Mouse (Mus musculus): ENCODE measurements around the gene Lrrc45. TPM values are rescaled to one million over a fixed set of nuclear protein-coding genes. Genes with fewer than 3 reads are reported as not detected.
"Not testable (repeated sequence)": the region's sequence is repeated elsewhere in the genome, so short reads cannot be mapped to it uniquely, and the experiment has no call there.

Gene Lrrc45
- polyA plus RNA-seq (2016; fragmentation: Nextera tagmentation; extraction: Ambion mirVana): 55.8 and 57.7 TPM in 2 replicates

DNA sequence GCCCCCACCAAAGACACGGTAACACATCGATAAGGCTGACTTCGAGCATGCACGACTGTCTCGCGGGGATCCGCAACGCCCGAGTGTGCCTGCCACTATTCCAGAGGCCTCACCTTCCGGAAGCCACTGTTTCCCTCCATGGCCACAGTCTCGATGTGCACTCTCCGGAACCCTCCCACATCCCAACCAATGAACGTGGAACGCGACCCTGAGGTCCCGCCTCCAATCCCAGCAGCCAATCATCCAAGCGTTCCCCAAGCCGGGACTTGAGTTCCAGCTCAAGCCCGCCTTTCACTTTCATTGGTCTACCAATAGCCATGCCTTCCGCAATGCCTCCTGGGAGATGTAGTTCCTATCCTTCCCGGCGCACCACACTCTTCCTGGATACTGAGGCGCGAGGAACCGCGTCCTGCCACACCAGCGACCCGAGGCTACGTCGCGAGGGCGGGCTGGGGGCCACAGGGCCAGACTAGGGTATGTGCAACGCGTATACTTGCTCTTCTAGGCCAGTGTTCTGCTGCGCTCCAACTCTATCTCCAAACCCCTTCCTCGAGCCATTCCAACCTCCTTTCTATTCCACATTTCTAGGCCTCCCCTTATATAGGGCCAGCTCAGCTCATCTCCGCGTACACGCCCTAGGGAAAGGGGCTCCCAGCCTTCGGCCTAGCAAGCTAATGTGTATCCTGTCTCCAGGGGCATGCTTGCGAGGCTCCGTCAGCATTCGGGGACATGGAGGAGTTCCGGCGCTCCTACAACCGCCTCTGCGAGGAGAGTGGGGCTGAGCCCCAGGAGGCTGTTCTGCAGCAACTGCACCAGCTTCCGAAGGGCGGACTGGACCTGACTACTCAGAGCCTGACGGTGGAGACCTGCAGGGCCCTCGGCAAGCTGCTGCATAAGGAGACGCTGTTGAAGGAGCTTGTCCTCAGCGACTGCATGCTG, at the start of gene Lrrc45, which contains the start of gene Cenpx:
TSS of gene Lrrc45 (plus strand) at position 346 of the 939 bp plus-strand sequence.
TSS of gene Cenpx (minus strand) at position 159 of the 939 bp plus-strand sequence.
- Histone ChIP-seq H3K9me3 (no peaks in the 10 kb centered on the region), H3K36me3 (peaks cover 66% of the 10 kb centered on the region), H3K27me3 (ENCODE audit: insufficient read depth, poor library complexity, severe bottlenecking) (no peaks in the 10 kb centered on the region), H3K4me1 (replicated peaks) (peaks cover 47% of the 10 kb centered on the region), H3K4me3 (peak within 1 kb of the TSS; percentile 63), H3K27ac (peak within 1 kb of the TSS; percentile 81)
- peak; percentile 98 for DNase-seq (ENCODE audit: low spot score)
- 4% methylated on average over 53 of the region's 53 CpGs for WGBS

DNA sequence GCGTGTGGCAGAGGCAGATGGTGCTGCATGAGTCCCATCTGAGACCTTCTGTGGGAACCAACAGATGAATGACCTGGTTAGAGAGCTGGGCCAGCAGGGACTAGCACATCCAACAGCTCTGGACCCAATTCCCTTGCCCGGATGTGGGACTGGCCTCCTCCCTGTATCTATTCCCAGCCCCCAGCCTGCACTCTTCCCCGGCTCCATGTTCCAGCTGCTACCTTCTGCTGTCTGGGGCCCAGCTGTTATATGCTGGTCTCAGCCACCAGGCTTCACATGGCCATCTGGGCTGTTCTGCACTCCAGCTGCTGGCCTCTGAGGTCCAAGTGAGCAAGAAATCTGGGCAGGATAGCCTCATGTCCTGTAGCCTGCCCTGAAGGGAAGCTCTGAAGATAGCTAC, 48.3 kb upstream of the Lrrc45 start:
- Histone ChIP-seq H3K36me3 (no peaks in the 10 kb centered on the region), H3K4me1 (replicated peaks) (peaks cover 28% of the 10 kb centered on the region), H3K9me3 (no peaks in the 10 kb centered on the region), H3K27ac (no peak overlapping the region), H3K4me3 (no peak overlapping the region), H3K27me3 (ENCODE audit: insufficient read depth, poor library complexity, severe bottlenecking) (peaks cover 55% of the 10 kb centered on the region)
- peak; percentile 27 for DNase-seq (ENCODE audit: low spot score)
- WGBS: 75% methylated on average over 3 of the region's 3 CpGs

GRCm38 (mm10) chr11:120666617-120667016, 47.1 kb upstream of the Lrrc45 start:
- H3K9me3 ChIP-seq: no peaks in the 10 kb centered on the region
- H3K36me3 ChIP-seq: no peaks in the 10 kb centered on the region
- no peak overlapping the region for H3K27ac ChIP-seq
- peak overlapping the region; percentile 16 for H3K4me3 ChIP-seq
- DNase-seq (ENCODE audit: low spot score): peak; percentile 28
- H3K4me1 ChIP-seq (replicated peaks): peaks cover 16% of the 10 kb centered on the region
- WGBS: 8% methylated on average over 3 of the region's 3 CpGs
- peaks cover 43% of the 10 kb centered on the region for H3K27me3 ChIP-seq (ENCODE audit: insufficient read depth, poor library complexity, severe bottlenecking)

DNA sequence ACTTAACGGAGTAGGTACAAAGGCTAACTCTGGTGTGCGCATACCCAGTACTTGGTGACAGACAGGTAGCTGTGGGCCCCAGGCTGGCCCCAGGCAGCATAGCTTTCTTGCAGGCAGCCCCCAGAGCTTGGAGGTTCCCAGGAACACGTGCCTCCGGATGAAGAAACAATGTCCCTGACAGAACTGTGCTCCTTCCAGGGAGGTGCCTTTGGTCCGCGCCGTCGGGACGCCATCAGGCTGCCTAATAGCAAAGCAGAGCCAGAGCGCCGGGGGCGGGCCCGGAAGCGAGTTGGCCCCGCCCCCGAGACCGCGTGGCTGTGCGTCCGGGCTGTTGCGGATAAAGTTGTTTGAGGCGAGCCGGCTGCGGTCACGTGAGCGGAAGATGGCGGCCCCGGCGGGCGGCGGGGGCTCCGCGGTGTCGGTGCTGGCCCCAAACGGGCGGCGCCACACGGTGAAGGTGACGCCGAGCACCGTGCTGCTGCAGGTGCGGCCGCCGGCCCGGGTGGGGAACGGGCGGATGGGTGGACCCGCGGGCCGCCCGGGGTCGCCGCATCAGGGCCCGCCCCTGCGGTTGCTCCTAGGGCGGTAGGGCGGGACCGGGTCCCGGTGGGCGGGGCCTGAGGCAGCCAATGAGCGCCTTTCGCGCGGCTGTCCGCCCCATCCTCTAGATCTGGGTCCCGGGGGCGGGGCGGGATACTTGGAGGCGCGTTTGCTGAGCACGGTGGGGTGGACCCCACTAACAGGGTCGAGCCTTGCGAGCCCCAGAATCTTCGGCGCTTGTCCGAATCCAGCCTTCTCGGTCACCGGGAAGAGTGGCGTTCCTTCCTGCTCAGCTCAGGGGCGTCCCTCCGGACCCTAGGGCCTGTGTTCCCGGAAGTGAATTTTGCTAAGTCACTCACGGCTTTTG, 40.8 kb upstream of the Lrrc45 start, which contains the start of gene Aspscr1:
TSS of gene Aspscr1 (plus strand) at position 287 of the 907 bp plus-strand sequence.
- 1% methylated on average over 83 of the region's 83 CpGs for WGBS
- H3K36me3 ChIP-seq: peaks cover 31% of the 10 kb centered on the region
- H3K27me3 ChIP-seq (ENCODE audit: insufficient read depth, poor library complexity, severe bottlenecking): no peaks in the 10 kb centered on the region
- peak within 1 kb of the TSS; percentile 99 for H3K27ac ChIP-seq
- peaks cover 25% of the 10 kb centered on the region for H3K4me1 ChIP-seq (replicated peaks)
- H3K9me3 ChIP-seq: no peaks in the 10 kb centered on the region
- DNase-seq (ENCODE audit: low spot score): peak; percentile 94
- peak within 1 kb of the TSS; percentile 79 for H3K4me3 ChIP-seq

- peaks cover 28% of the 10 kb centered on the region for H3K4me1 ChIP-seq (replicated peaks)
- 40% methylated on average over 12 of the region's 12 CpGs for WGBS
- no peak for DNase-seq (ENCODE audit: low spot score)
Measured at GRCm38 (mm10) chr11:120673594-120674122, 40.1 kb upstream of the Lrrc45 start.

DNA sequence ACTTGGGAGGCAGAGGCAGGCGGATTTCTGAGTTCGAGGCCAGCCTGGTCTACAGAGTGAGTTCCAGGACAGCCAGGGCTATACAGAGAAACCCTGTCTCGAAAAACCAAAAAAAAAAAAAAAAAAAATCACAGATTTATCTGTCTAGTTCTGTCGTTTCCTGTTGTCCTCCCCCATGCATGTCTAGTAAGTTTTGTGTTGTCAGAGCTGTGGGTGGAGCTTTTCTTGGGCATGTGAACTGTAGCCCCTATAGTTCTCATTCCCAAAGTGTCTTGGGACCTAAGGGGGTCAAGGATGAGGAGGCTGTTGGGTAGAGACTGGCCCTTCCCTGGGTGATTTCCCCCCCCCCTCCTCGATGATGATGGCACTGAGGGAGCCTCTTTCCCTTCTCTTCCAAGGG, 37.9 kb upstream of the Lrrc45 start:
- not testable (repeated sequence) for H3K4me3 ChIP-seq; H3K27ac ChIP-seq; DNase-seq (ENCODE audit: low spot score); H3K27me3 ChIP-seq (ENCODE audit: insufficient read depth, poor library complexity, severe bottlenecking); H3K9me3 ChIP-seq
- WGBS: 89% methylated on average over 5 of the region's 5 CpGs
- Histone ChIP-seq H3K4me1 (replicated peaks) (peaks cover 28% of the 10 kb centered on the region), H3K36me3 (peaks cover 60% of the 10 kb centered on the region)

More at GRCm38 (mm10) chr11:120673594-120674122, 40.1 kb upstream of the Lrrc45 start:
- Histone ChIP-seq H3K27ac (peak overlapping the region; percentile 99), H3K4me3 (peak overlapping the region; percentile 79), H3K27me3 (ENCODE audit: insufficient read depth, poor library complexity, severe bottlenecking) (no peaks in the 10 kb centered on the region), H3K36me3 (peaks cover 38% of the 10 kb centered on the region), H3K9me3 (no peaks in the 10 kb centered on the region)

DNA sequence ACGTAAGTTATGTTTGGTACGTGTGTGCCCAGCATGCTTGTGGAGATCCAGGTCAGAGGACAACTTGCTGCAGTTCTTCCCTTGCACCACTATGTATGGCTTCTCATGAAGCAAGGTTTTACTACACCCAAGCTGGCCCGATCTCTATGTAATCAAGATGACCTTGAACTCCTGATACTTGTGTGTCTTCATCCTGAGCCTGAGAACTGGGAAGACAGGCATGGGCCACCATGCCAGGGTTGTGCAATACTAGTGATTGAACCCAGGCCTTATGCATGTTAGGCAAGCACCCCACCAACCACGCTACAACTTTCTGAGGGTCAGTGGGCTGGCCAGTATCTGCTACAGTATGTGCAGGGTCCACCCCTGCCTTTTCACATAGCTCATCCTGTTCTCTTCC, 36.8 kb upstream of the Lrrc45 start:
- H3K27ac ChIP-seq: no peak overlapping the region
- no peaks in the 10 kb centered on the region for H3K9me3 ChIP-seq
- 96% methylated on average over 4 of the region's 4 CpGs for WGBS
- H3K4me1 ChIP-seq (replicated peaks): peaks cover 28% of the 10 kb centered on the region
- DNase-seq (ENCODE audit: low spot score): no peak
- no peaks in the 10 kb centered on the region for H3K27me3 ChIP-seq (ENCODE audit: insufficient read depth, poor library complexity, severe bottlenecking)
- H3K4me3 ChIP-seq: no peak overlapping the region
- H3K36me3 ChIP-seq: peaks cover 71% of the 10 kb centered on the region

- 83% methylated on average over 3 of the region's 3 CpGs for WGBS
- Histone ChIP-seq H3K27me3 (ENCODE audit: insufficient read depth, poor library complexity, severe bottlenecking) (no peaks in the 10 kb centered on the region), H3K27ac (no peak overlapping the region), H3K4me3 (no peak overlapping the region), H3K4me1 (replicated peaks) (peaks cover 12% of the 10 kb centered on the region; the same call in 1 of the 2 replicates), H3K9me3 (no peaks in the 10 kb centered on the region), H3K36me3 (peaks cover 97% of the 10 kb centered on the region)
- DNase-seq (ENCODE audit: low spot score): no peak
Measured at GRCm38 (mm10) chr11:120679909-120680308, 33.8 kb upstream of the Lrrc45 start.

DNA sequence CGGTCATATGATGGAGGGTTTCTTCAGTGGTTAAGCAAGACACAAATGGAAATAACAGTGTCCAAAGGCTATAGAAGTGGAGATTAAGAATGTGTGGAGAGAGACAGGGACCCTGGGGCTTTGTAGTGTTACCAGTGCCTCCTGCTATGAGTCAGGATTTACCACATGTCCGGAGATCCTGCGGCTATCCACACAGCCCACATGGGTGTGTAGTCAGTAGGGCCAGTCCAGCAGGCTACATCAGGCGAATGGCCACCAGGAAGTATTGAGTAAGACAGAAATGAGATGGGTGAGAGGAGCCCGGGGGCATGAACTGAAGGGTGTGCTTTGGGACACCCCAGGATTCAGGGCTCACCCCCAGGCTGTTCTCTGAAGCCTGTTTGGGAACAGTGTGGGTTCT, 31.0 kb upstream of the Lrrc45 start:
- Histone ChIP-seq H3K36me3 (peaks cover 98% of the 10 kb centered on the region), H3K9me3 (no peaks in the 10 kb centered on the region), H3K27me3 (ENCODE audit: insufficient read depth, poor library complexity, severe bottlenecking) (no peaks in the 10 kb centered on the region), H3K4me3 (no peak overlapping the region), H3K4me1 (replicated peaks) (peaks cover 23% of the 10 kb centered on the region), H3K27ac (no peak overlapping the region)
- WGBS: 95% methylated on average over 5 of the region's 5 CpGs
- DNase-seq (ENCODE audit: low spot score): no peak

DNA sequence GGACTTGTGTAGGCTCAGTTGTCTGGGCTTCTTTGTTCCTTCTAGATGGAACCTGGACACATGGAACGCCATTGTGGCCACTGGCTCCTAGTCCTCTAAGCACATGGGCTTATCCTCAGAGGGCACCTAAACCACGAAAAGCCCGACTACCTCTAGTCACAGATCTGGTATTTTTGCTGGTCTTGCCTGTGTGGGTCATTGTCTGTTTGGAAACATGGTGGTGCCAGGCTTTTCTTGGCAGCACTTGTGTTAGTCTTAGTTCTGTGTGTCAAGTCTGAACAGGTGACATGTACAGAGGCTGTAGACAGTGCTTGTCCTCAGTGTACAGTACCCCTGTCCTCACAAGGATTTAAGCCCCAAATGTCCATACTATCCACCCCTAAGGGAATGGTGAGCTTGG, 30.2 kb upstream of the Lrrc45 start:
- no peak for DNase-seq (ENCODE audit: low spot score)
- peaks cover 98% of the 10 kb centered on the region for H3K36me3 ChIP-seq

GRCm38 (mm10) chr11:120684086-120684485, 29.6 kb upstream of the Lrrc45 start:
- peaks cover 98% of the 10 kb centered on the region for H3K36me3 ChIP-seq
- H3K27me3 ChIP-seq (ENCODE audit: insufficient read depth, poor library complexity, severe bottlenecking): no peaks in the 10 kb centered on the region
- H3K4me3 ChIP-seq: no peak overlapping the region
- WGBS: 80% methylated on average over 2 of the region's 2 CpGs
- peaks cover 23% of the 10 kb centered on the region for H3K4me1 ChIP-seq (replicated peaks)
- no peaks in the 10 kb centered on the region for H3K9me3 ChIP-seq
- DNase-seq (ENCODE audit: low spot score): no peak
- no peak overlapping the region for H3K27ac ChIP-seq

More for the DNA sequence above, 30.2 kb upstream of the Lrrc45 start:
- H3K9me3 ChIP-seq: no peaks in the 10 kb centered on the region
- peaks cover 23% of the 10 kb centered on the region for H3K4me1 ChIP-seq (replicated peaks)
- WGBS: 92% methylated on average over 3 of the region's 3 CpGs
- H3K4me3 ChIP-seq: no peak overlapping the region
- H3K27ac ChIP-seq: no peak overlapping the region
- no peaks in the 10 kb centered on the region for H3K27me3 ChIP-seq (ENCODE audit: insufficient read depth, poor library complexity, severe bottlenecking)

GRCm38 (mm10) chr11:120684660-120685059, 29.1 kb upstream of the Lrrc45 start:
- Histone ChIP-seq H3K27ac (no peak overlapping the region), H3K27me3 (ENCODE audit: insufficient read depth, poor library complexity, severe bottlenecking) (no peaks in the 10 kb centered on the region), H3K4me1 (replicated peaks) (peaks cover 23% of the 10 kb centered on the region), H3K9me3 (no peaks in the 10 kb centered on the region), H3K36me3 (peaks cover 98% of the 10 kb centered on the region), H3K4me3 (no peak overlapping the region)
- 89% methylated on average over 2 of the region's 2 CpGs for WGBS
- DNase-seq (ENCODE audit: low spot score): no peak
